Mouse (Mus musculus) left cerebral cortex, postnatal 14 days (tissue): ENCODE measurements at regions not wholly inside any gene's neighbourhood (a gene's known extent, or its start where the extent isn't known, plus 50 kb on each side); places are given as distances from the start of the nearest gene placed in this dataset.

Experiments
- DNase-seq, 2 experiments: peaks; one replicate each; pipeline ENCODE4 v3.0.0; 2021 to 2022; ENCODE audit warnings: low spot score in 2 of 2, mixed read lengths in 1 of 2
- intact Hi-C: fragments of 180-260 bp; cut with DNase I; formaldehyde crosslinking; loops from one replicate; pipeline ENCODE4 v1.15.1; 2025

GRCm38 (mm10) chr9:33826116-33826515 lies 659.6 kb upstream of the Kirrel3 start:
- peak; percentile 25 to 30 for DNase-seq
- intact Hi-C loops, result loop anchor here (10.0 kb wide), 1 partner anchor 589 kb away; no protein-coding TSS in a partner anchor

- intact Hi-C loops, result loop anchor here (10.0 kb wide), 1 partner anchor 587 kb away; no protein-coding TSS in a partner anchor
- peak in 1 of 2 experiments; percentile 62 for DNase-seq
Observed at GRCm38 (mm10) chr9:33827409-33827808, 658.3 kb upstream of the Kirrel3 start.

- DNase-seq, result no peak
- intact Hi-C loops, result no loop called here
Observed at GRCm38 (mm10) chr9:33837666-33838380, 647.9 kb upstream of the Kirrel3 start.

- DNase-seq, result no peak
- intact Hi-C loops, result no loop called here
Observed at GRCm38 (mm10) chr9:33849623-33850022, 636.1 kb upstream of the Kirrel3 start.

GRCm38 (mm10) chr9:33850024-33850423 lies 635.7 kb upstream of the Kirrel3 start:
- no peak for DNase-seq
- intact Hi-C loops, result no loop called here

GRCm38 (mm10) chr9:33850993-33851392 lies 634.7 kb upstream of the Kirrel3 start:
- DNase-seq, result no peak
- intact Hi-C loops, result no loop called here

GRCm38 (mm10) chr9:33856169-33856568 lies 629.5 kb upstream of the Kirrel3 start:
- intact Hi-C loops, result no loop called here
- peak in 1 of 2 experiments; percentile 12 for DNase-seq

GRCm38 (mm10) chr9:33858511-33858910 lies 627.2 kb upstream of the Kirrel3 start:
- intact Hi-C loops, result no loop called here

GRCm38 (mm10) chr9:33868666-33869065 lies 617.0 kb upstream of the Kirrel3 start:
- intact Hi-C loops, result no loop called here
- no peak for DNase-seq

More at GRCm38 (mm10) chr9:33858511-33858910, 627.2 kb upstream of the Kirrel3 start:
- DNase-seq, result no peak

GRCm38 (mm10) chr9:33887279-33887678 lies 598.4 kb upstream of the Kirrel3 start:
- intact Hi-C loops, result no loop called here
- DNase-seq, result no peak

- intact Hi-C loops, result no loop called here
- no peak for DNase-seq
Observed at GRCm38 (mm10) chr9:33892001-33892400, 593.7 kb upstream of the Kirrel3 start.

GRCm38 (mm10) chr9:33901313-33902076 lies 584.2 kb upstream of the Kirrel3 start:
- intact Hi-C loops, result no loop called here
- peak in 1 of 2 experiments; percentile 7 for DNase-seq

GRCm38 (mm10) chr9:33903991-33904570 lies 581.6 kb upstream of the Kirrel3 start:
- peak in 1 of 2 experiments; percentile 29 for DNase-seq
- intact Hi-C loops, result no loop called here

- intact Hi-C loops, result no loop called here
- DNase-seq, result no peak
Observed at GRCm38 (mm10) chr9:33914919-33915318, 570.8 kb upstream of the Kirrel3 start.

GRCm38 (mm10) chr9:33915349-33916056 lies 570.2 kb upstream of the Kirrel3 start:
- intact Hi-C loops, result no loop called here
- DNase-seq, result no peak

GRCm38 (mm10) chr9:33930286-33930685 lies 555.4 kb upstream of the Kirrel3 start:
- intact Hi-C loops, result no loop called here

GRCm38 (mm10) chr9:33934071-33934470 lies 551.6 kb upstream of the Kirrel3 start:
- intact Hi-C loops, result no loop called here
- no peak for DNase-seq

More at GRCm38 (mm10) chr9:33930286-33930685, 555.4 kb upstream of the Kirrel3 start:
- no peak for DNase-seq

- no peak for DNase-seq
- intact Hi-C loops, result no loop called here
Observed at GRCm38 (mm10) chr9:33954319-33954718, 531.4 kb upstream of the Kirrel3 start.
